Mouse (Mus musculus): ENCODE data around the gene Klhdc7a.

Klhdc7a gene

DNA sequence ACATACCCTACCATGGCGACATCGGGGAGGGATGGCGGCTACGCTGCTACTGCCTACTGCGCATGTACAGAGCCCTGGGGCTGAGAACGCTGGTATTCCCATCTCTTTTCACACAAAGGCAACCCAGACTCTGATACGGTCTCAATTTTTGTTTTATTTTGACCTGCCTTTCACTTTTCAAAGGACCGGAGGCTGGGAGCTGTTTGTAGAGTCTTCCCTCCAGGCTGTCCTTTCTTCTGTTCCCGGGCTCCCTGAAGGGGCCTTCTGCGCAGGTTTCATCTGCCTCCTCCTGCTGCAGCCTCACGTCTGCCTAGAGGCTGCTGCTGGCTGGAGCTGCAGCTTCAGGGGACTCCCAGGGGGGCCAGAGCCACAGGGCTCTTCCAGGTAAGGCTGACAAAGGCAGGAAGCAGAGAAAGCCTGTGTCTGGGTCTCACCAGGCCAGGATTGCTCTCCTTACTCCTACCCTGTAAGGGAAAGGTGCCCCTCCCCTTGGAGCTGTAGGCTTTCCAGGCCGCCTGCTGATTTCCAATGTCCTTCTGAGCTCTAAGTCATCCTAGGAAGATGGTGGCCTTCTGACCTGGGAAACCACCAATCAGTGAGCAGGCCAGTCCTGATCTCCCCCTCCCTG is 7.6 kb downstream of the Klhdc7a start:
- DNase-seq (ENCODE audit: low read depth) = no peak

DNA sequence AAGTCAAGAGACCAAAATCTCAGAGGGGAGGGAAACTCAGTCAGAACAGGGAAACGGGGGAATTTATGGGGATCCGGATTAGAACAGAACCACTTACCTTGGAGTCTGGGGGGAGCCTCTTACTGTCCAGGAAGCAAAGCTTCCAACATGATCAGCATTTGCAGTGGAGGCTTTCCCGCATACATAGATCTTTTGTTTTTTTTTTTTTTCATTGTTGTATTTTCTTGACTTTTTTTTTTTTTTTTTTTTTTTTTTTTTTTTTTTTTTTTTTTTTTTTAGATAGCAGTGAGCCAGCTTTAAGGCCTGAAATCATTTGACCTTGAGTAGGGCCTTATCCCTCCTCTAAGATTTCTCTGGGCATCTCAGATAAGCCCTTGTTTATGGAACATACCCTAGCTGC is 8.6 kb downstream of the Klhdc7a start:
- DNase-seq (ENCODE audit: low read depth) = no peak

DNA sequence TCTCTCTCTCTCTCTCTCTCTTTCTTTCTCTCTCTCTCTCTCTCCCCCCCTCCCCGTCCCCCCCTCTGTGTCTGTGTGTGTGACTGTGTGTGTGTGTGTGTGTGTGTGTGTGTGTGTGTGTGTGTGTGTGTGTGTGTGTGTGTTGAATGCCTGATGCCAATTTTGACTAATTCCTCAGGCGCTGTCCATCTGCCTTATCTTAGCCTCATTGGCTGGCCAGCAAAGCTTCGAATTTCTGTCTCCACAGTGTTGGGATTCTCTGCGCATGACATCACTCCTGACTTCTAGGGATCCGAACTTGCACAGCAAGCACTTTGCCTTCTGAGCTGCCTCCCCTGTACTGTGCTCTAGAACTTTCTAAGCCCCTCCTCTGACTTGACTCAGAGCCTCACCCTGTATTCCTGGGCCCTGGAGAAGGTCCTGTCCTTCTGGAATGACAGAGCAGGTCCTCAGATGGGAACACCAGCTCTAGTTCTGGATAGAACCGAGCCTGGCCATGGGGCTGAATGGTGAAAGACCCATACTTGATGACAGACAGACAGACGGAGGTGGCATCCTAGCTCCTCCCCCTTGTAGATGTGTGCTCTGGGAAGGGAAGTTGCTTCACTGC is 16.8 kb downstream of the Klhdc7a start:
- no peak for DNase-seq (ENCODE audit: low read depth)

DNA sequence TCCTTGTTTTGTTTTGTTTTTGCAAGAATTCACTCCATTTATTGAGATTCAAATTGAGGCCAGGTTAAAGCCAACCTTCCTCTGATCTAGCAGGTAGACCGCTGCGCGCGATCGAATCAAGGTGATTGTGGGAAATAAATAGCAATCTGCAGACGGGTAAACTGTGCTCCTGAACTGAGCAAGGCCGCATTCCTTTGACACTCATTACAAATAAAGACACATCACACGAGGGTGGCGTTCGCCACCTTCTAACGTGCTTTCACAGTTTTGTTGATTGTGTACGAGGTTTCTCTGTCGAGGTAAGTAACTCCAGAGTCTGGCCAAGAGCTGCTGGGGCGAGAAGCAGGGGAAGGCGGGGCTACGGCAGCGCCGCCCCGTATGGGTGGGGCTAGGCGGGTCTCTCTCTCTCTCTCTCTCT is 17.4 kb downstream of the Klhdc7a start:
- no peak for DNase-seq (ENCODE audit: low read depth)

DNA sequence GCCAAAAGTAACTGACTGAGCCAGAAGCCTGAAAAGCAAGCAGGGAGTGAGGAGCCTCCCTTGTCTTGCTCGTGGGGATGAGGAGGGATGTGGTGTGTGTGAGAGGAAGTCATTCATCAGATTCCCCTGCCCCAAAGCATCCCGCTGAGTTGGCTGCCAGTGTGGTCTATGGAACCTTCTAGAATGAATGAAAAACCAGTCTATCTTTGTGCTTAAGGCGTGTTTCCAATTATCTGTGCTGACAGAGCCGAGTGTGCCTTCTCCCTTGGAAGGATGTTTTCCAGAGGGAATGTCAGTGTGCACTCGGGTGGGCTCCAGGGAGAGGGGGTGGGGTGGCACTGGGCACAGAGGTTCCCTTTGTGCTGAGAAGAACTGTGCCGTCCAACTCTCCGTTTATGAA is 19.2 kb downstream of the Klhdc7a start:
- no peak for DNase-seq (ENCODE audit: low read depth)

DNA sequence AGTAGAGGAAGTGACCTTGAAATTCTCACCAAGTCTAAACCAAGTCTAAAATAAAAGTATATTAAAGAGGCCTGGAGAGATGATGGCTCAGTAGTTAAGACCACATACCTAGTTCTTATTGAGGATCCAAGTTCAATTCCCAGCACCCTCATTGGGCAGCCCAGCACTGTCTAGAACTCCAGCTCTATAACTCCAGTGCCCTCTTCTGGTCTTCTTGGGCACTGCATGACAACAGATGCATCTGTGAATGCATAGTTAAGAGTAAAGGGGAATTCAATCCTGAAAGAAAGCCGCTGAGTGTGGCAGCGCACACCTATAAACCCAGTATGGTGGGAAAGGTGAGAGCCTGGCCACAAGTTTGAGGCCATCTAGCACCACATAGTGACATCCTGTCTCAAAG is 20.5 kb downstream of the Klhdc7a start:
- DNase-seq (ENCODE audit: low read depth) = no peak

DNA sequence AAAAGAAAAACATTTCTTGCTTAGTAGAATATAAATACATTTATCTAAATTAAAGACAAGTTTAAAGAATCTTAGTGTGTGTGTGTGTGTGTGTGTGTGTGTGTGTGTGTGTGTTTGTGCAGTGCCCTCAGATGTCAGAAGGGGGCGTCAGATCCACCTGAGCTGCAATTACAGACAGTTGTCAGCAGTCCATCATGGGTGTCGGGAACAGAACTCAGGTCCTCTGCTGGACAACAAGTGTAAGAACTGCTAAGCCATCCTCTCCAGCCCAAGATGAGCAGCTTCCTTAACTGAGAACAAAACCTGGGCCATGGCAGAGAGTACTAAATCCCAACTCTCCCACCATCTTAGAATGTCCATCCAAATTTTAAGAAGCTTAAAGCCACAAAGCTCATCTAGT is 26.0 kb downstream of the Klhdc7a start:
- no peak for DNase-seq (ENCODE audit: low read depth)

DNA sequence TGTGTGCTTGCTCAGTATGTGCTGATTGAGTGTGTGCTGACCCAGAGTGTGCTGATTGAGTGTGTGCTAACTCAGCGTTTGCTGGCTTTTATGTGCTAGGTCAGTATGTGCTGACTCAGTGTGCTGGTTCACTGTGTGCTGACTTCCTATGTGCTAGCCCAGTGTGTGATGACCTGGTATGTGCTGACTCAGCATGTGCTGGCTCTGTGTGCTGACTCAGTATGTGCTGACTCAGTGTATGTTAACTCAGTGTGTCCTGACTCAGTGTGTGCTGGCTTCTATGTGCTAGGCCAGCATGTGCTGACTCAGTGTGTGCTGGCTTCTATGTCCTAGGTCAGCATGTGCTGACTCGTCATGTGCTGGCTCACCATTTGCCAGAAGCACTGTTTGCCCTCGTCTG is 32.3 kb downstream of the Klhdc7a start:
- no peak for DNase-seq (ENCODE audit: low read depth)

DNA sequence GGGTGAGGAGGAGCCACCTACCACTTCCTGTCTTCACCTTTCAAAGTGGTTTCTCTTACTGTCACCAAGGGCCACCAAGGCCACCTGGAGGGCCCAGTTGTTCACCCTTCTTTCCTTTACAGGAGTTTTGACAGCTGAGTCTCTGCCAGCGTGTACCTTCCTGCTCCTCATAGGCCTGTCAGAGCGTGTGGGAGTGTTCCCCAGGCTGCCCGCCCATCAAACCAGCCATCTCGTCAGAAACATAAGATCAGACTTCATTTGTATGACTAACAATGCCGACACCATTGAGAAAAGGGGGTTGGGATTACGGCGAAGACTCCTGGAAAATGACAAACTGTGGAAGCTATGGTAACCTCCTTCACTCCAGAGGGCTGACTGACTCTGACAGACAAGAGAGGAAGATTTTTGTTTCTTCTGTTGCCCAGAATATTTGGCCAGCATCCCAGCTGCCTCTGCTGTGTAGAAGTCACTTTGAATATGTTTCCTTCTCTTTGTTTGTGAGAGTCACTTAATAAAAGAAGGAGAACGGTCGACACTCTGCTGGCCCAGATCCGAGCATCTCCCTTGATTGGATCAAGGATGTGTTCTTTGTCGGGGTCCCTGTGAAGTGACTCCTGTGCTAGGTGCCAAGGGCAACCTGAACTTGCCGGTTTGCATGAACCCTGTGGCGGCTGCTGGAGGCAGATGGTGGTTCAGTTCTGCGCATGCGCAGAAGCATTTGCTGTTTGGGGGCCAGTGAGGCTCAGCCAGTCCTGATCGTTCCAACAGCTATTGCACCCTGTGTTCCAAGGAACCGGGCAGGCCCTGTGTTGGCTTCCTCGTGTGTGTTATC is 34.6 kb downstream of the Klhdc7a start:
- no peak for DNase-seq (ENCODE audit: low read depth)

DNA sequence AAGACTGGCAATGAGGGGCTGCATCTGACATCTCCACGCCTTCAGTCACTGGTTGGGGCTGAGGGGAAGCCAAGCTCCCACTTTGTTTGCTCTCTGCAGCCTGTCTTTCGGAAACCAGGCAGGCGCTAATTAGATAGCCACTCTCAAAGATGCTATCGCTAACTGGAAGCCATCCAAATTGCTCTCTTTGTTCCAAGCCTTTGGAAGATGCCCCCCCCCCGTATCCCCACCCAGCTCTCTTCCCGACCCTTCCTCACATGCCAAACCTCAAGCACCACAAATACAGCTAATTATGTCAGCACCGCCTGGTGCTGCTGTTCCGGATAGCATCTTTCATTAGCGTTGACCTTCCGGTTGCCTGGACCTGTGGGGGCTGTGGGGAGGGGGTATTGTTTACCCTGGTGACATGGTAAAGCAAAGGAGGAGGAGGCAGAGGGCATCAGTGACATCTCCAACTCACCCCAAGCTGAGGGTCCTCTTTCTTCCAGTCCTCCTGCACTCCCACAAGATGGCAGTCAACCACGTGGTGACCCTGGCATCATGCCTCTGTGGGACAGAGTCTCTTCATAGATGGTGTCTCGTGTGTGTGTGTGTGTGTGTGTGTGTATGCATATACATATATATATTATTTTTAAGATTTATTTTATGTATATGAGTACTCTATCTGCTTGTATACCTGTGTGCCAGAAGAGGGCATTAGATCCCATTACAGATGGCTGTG is 35.9 kb downstream of the Klhdc7a start:
- DNase-seq (ENCODE audit: low read depth) = no peak

DNA sequence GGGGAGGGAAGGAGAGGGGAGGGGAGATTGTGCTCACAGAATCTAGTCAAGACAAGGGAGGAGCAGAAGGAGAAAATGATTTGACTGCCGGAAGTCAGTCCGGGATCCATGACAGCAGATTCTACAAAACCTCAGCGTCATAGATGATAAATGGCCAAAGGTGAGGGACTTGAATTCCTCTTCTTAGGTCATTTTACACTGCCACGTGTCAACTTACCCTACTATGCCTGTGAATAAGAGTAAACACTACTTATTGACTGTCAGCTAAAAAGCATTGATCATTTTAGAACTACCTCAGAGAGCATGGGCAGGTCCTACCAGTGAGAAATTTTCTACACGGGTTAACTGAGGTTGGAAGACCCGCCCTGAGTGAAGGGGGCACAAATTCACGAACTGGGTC is 36.9 kb downstream of the Klhdc7a start:
- no peak for DNase-seq (ENCODE audit: low read depth)

DNA sequence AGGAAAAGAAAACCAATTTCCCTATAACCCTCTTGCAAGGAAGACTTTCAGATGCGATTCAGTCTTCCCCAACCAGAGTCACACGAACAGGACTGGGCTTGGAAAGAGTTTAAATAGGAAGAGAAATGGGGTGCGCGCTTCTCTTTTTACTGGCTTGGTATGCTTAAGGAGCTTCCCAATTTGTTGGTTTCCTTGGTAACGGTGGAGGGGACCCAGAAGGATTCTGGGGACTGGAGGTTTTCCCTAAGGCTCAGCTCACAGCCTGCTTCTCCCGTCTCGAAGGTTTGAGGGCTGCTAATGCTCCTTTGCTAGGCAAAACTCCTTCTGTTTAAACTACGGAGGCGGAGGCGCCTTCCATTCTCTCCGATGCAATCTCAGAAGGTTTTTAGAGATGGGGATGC is 41.7 kb downstream of the Klhdc7a start:
- no peak for DNase-seq (ENCODE audit: low read depth)

DNA sequence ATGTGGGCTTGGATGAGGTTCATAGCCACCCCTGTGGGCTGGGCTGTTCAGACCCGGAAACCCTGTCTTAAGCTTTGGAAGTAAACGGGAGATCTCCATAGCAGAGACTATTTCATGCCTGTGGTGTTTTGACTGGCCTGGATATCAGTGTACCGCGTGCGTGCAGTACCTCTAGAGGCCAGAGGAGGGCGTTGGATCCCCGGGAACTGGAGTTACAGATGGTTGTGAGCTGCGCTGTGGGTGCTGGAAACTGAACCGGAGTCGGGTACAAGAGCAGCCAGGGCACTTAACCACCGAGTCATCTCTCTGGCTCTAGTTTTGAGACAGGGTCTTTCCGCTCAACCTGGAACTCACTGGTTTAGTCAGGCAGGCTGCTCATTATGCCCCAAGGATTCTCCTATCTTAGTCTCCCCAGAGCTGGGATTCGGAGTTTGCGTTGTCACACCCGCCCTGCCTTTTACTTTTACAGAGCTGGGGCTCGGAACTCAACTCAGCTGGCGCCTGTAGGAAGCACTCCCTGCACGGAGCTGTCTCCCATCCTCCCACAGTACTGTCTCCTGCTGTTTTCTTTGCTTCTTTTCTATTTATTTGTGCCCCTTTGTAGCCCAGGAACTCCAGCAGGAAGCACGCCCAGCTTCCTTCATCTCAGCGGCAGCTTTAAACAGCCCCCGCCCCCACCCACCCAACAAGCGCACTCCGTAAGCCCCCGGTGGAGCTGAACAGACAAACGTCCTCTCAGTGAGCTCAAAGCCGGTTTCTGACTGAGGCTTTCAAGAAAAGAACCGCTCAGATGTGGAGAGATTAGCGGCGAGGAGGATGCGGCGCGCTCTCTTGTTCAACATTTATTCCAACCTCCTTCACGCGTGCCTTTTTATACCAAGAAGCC is 42.3 kb downstream of the Klhdc7a start:
- no peak for DNase-seq (ENCODE audit: low read depth)

DNA sequence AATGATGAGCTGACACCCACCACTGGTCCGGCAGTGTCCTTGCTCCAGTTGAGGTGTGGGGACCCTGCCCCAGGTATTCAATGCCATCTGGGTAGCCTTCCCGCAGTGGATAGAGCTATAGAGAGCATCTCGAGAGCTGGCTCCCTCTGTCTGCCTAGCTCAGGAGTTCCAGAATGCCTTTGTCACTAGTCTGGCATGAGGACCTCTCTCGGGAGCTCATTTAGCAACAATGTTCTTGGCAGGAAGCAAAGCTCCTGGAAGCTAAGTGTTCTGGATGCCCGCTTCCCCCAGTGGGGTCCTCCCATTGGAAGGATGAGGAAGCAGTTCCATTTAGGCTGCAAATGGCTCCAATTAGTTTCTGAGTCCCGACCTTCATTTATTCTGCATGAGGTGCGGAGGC is 51.1 kb downstream of the Klhdc7a start:
- no peak for DNase-seq (ENCODE audit: low read depth)
